Mouse (Mus musculus) bone marrow, adult 2 months (tissue): ENCODE measurements at regions not wholly inside any gene's neighbourhood (a gene's known extent, or its start where the extent isn't known, plus 50 kb on each side); places are given as distances from the start of the nearest gene placed in this dataset.

Experiments
- H3K27ac ChIP-seq: fragments of 200-500 bp; 2 replicates; pipeline ENCODE4 v1.5.1; 2012; ENCODE audit warnings: low read depth, mild to moderate bottlenecking, control low read depth, inconsistent platforms, low read length; ENCODE audit not compliant: control insufficient read depth, poor library complexity, insufficient read depth
- H3K4me1 ChIP-seq: fragments of 200-500 bp; 2 replicates; pipeline ENCODE4 v1.6.1; 2011; ENCODE audit warnings: low read length; ENCODE audit not compliant: control insufficient read depth, insufficient read depth
- H3K4me3 ChIP-seq: fragments of 200-500 bp; replicated peaks from 2 replicates; pipeline ENCODE3; 2011; ENCODE audit warnings: mild to moderate bottlenecking, low read depth, low read length, control low read depth; ENCODE audit not compliant: control insufficient read depth
- CTCF ChIP-seq: fragments of 200-500 bp; IDR thresholded peaks from 2 replicates; pipeline ENCODE4 v1.5.1; 2011; ENCODE audit warnings: low read length, control low read depth; ENCODE audit not compliant: control insufficient read depth, insufficient read depth
- POLR2A ChIP-seq: fragments of 200-500 bp; IDR thresholded peaks from 2 replicates; pipeline ENCODE4 v1.6.1; 2011; ENCODE audit warnings: low read depth, mild to moderate bottlenecking, control low read depth, low read length, borderline replicate concordance; ENCODE audit not compliant: control insufficient read depth
- WGBS: fragments of 180-500 bp; shearing (Covaris S2); methylation state at CpG from one replicate; pipeline ENCODE4 v1.1.7; 2018; 5-methylcytosine and 5-hydroxymethylcytosine counted together

DNA sequence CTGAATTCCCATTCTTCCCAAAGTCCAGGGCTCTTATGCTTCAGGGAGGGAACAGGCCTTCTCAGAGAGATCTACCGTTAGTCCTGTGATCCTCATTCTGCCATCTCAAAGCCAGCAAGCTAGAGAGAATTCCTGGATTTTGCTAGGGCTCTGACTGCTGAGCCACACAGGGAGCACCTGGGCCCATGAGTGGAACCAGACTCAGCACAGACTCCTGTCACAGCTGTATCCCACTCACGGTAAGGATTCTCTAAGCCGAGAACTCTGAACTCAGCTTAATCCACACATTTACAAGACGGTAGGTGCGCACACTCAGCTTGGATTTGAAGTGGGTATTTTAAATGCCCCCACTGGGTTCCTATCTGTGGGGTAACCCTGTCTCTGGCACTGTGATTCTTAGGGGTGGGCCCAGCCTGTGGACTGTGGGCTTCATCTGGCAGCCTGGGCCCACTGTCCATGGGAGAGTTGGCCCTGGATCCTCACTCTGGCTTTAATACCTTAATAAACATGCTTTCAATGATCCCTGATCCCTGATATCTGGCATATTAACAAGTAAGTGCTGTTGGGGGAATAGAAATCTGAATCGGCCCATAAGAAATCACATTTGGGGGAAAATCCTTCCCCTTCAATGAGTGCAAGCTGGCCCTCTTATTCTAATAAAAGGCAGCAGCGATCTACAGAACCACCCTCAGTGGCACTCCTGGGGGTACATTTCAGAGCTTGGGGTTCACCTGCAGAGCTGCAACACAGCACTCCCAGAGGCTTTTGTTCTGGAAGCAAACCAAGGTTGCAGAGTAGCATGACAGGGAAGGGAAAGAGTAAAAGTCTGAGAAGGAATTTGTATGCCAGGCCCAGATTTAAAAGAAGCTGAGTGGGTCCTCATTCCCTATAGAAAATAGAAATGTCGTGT lies 491.5 kb upstream of the Mgmt start:
- Histone ChIP-seq H3K27ac (no peak overlapping the region), H3K4me3 (no peak overlapping the region), H3K4me1 (no peaks in the 10 kb centered on the region)
- TF ChIP-seq POLR2A (no peak), CTCF (no peak)
- WGBS = 82% methylated on average over 8 of the region's 8 CpGs

DNA sequence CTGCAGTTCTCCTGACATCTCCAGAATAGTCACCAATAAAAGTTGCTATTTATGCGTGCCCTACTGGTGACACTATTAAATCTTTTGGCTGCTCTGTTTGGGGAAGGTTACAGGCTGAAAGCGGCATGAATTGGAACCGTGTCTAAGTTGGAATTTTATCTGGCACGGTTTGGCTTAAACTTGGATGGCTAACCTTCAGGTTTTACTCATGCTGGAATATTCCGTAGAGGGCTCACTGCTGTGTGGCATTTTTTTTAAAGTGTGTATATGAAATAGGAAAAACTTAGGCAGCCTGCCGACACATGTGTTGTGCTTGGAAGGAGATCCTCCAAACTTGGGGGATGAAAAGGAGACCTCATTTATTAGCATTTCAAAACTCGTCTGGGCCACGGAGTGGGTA lies 489.0 kb upstream of the Mgmt start:
- Histone ChIP-seq H3K27ac (no peak overlapping the region), H3K4me3 (no peak overlapping the region), H3K4me1 (no peaks in the 10 kb centered on the region)
- TF ChIP-seq CTCF (no peak), POLR2A (no peak)
- WGBS = 80% methylated on average over 8 of the region's 8 CpGs

- no peak overlapping the region for H3K4me3 ChIP-seq
- WGBS = 72% methylated on average over 20 of the region's 20 CpGs
- no peak overlapping the region for H3K27ac ChIP-seq
- no peaks in the 10 kb centered on the region for H3K4me1 ChIP-seq
- no peak for TF ChIP-seq POLR2A
- no peak for TF ChIP-seq CTCF
These were observed 487.9 kb upstream of the Mgmt start for GRCm38 (mm10) chr7:136406258-136407100.

- 71% methylated on average over 8 of the region's 8 CpGs for WGBS
- Histone ChIP-seq H3K4me3 (no peak overlapping the region), H3K4me1 (no peaks in the 10 kb centered on the region), H3K27ac (no peak overlapping the region)
- TF ChIP-seq CTCF (no peak), POLR2A (no peak)
These were observed 479.6 kb upstream of the Mgmt start for GRCm38 (mm10) chr7:136414808-136415207.

DNA sequence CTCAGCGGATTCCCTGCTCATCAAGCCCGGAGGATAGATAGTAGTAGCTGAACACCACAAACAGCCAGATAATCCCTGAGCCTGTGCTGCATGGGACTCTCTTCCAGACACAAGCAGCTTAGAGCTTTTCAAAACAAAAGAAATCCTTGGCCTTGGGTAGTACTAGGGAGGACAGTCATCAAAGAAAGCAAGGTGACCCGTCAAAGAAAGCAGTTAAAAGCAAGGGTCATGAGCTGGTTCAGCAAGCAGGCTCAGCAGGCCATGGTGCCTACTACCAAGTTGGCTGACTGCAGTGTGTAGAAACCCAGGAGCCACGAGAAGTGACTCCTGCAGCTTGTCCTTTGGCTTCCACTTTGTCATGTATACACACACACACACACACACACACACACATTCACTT lies 477.1 kb upstream of the Mgmt start:
- no peaks in the 10 kb centered on the region for H3K4me1 ChIP-seq
- TF ChIP-seq CTCF (no peak), POLR2A (no peak)
- no peak overlapping the region for H3K27ac ChIP-seq
- WGBS = 66% methylated on average over 4 of the region's 4 CpGs
- no peak overlapping the region for H3K4me3 ChIP-seq

DNA sequence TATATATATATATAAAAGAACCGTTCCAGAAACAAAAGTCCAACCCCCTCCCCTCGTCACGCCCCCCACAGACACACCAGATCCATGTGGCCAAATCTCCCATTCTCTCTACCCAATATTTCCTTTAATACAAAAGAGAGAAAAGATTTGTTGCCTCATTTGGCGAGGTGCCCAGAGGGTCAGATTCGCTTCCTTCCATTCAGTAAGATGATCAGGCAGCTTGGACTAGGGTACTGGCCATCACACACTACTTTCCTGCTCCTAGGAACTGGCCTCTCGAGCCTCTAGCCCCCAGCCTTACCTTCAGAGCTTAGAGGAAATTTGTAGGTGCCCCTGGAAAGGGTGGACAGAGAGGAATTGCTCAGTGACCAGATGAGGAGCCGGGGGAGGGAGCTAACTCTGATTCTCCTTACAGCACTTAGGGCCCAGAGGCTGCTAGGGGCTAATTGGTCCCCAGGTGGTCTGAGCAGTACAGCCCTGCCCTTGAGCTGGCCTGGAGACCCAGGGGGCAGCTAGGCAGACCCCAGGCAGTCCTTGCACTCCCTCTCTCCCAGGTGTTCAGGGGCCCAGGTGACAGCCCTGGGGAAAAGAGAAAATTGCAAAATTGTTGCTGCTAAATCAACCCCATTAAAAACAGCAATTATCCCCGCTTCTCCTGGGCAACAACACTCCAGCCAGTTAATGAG lies 470.4 kb upstream of the Mgmt start:
- no peak for TF ChIP-seq CTCF
- no peak for TF ChIP-seq POLR2A
- no peaks in the 10 kb centered on the region for H3K4me1 ChIP-seq
- H3K4me3 ChIP-seq = no peak overlapping the region
- WGBS = 65% methylated on average over 8 of the region's 8 CpGs
- no peak overlapping the region for H3K27ac ChIP-seq

GRCm38 (mm10) chr7:136427164-136427563 lies 467.2 kb upstream of the Mgmt start:
- TF ChIP-seq CTCF (no peak), POLR2A (no peak)
- 42% methylated on average over 4 of the region's 4 CpGs for WGBS
- Histone ChIP-seq H3K4me3 (no peak overlapping the region), H3K27ac (no peak overlapping the region), H3K4me1 (no peaks in the 10 kb centered on the region)
